Mouse (Mus musculus) spleen, adult 2 months (tissue): Measurements from ENCODE around the gene Doxl2. TPM values are rescaled to one million over a fixed set of nuclear protein-coding genes. Genes with fewer than 3 reads are reported as not detected.

Experiments
- DNase-seq, 2 experiments: peaks; one replicate each; pipeline versions ENCODE4 v3.0.0 to v3.0.0-alpha.2; 2012 to 2021; ENCODE audit warnings: low spot score in 2 of 2, low read depth in 1 of 2
- H3K27ac ChIP-seq: fragments of 200-500 bp; 2 replicates; pipeline ENCODE4 v1.5.1; 2012; ENCODE audit warnings: low read length, inconsistent platforms; ENCODE audit not compliant: insufficient read depth
- H3K27me3 ChIP-seq: fragments of 200-500 bp; 2 replicates; pipeline ENCODE4 v1.6.1; 2012; ENCODE audit warnings: mild to moderate bottlenecking, moderate library complexity, low read length, inconsistent platforms; ENCODE audit not compliant: control insufficient read depth, insufficient read depth
- H3K36me3 ChIP-seq: fragments of 200-500 bp; 2 replicates; pipeline ENCODE4 v1.6.1; 2012; ENCODE audit warnings: mild to moderate bottlenecking, low read length, inconsistent platforms; ENCODE audit not compliant: control insufficient read depth, insufficient read depth
- H3K4me1 ChIP-seq: fragments of 200-500 bp; 2 replicates; pipeline ENCODE4 v1.6.1; 2011; ENCODE audit warnings: inconsistent platforms; ENCODE audit not compliant: control insufficient read depth, insufficient read depth, insufficient read length
- H3K4me3 ChIP-seq: fragments of 200-500 bp; 2 replicates; pipeline ENCODE4 v1.5.1; 2011; ENCODE audit warnings: mild to moderate bottlenecking, inconsistent platforms; ENCODE audit not compliant: insufficient read depth, insufficient read length; ENCODE audit errors: extremely low read depth
- CTCF ChIP-seq: fragments of 200-500 bp; IDR thresholded peaks from 2 replicates; pipeline ENCODE4 v1.5.1; 2011; ENCODE audit warnings: mild to moderate bottlenecking, inconsistent platforms; ENCODE audit not compliant: insufficient read depth, insufficient read length, insufficient replicate concordance; ENCODE audit errors: extremely low read depth
- POLR2A ChIP-seq: fragments of 200-500 bp; IDR thresholded peaks from 2 replicates; pipeline ENCODE4 v1.6.1; 2011; ENCODE audit warnings: low read depth, low read length, inconsistent platforms
- WGBS: fragments of 180-500 bp; shearing (Covaris S2); methylation state at CpG from one replicate; pipeline ENCODE4 v1.1.7; 2018; 5-methylcytosine and 5-hydroxymethylcytosine counted together
- polyA plus RNA-seq: library from polyadenylated mRNA; depleted of rRNA; stranded (reverse); fragments of >200 nt; gene quantifications from 2 replicates; pipeline ENCODE4 v1.2.3, GENCODE M21; 2012; rRNA removed

Gene Doxl2
- polyA plus RNA-seq, 1 experiment = 0.02 TPM

DNA sequence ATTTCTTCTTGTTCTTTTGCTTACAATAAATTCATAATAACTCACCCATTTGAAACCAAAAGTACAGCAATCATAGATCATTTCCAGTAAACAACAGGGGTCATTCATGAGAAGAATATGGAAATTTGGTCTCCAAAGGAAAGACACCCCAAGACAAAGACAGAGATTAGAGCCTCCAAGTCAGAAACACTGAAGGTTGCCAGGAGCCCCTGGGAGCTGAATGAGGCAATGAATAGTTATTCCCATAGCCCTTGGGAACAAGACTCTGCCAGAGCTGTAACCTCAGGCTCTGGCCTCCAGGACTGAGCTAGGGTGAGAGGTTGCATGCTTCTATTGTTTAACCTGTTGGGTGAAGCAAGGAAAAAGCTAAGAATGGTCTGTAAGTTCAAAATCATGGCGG is 44.6 kb downstream of the Doxl2 start:
- DNase-seq = no peak
- Histone ChIP-seq H3K27ac (no peak overlapping the region), H3K4me3 (no peak overlapping the region), H3K27me3 (no peaks in the 10 kb centered on the region), H3K36me3 (no peaks in the 10 kb centered on the region), H3K4me1 (peaks cover 3% of the 10 kb centered on the region; the same call in 1 of the 2 replicates)
- WGBS = 93% methylated on average over 1 of the region's 1 CpGs
- TF ChIP-seq CTCF = no peak
- no peak for TF ChIP-seq POLR2A

DNA sequence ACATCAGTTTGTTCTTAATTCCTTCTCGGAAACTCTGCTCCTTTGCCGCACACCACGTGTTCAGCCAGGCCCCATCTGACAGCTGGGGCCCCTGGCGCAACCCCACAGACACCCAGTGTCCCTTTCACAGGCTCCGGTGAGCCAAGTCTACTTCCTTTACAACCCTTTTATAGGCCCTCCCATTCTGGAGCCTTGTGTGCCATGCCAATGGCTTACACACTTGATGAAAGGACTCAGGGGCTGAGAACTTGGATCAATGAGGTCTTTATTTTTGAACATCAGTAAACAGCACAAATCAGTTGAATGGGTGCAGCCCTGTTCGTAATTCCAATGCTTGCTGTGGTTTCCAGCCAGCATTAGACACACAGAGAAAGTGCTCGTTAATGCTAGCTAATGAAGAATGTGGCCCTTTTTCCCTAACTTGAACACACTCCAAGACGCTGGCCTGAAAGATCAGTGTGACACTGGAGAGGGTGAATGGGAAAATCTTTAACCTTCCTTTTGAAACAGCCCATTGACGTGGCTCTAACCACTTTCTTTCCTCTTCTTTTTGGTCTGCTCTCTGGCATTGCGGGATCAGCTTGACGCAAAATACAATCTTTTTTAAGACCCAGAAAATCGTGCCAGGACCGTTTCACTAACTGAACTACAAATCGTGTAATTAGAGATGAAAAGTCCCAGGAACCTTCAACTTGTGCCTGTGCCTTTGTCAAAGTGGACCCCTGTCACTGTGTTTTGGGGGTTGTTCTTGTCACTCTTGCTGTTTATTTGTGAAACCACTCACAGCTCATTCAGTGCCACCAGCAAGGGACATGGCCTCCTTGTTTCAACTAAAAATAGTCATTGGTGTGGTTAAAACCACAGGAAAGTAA is 46.6 kb downstream of the Doxl2 start:
- Histone ChIP-seq H3K27me3 (no peaks in the 10 kb centered on the region), H3K36me3 (no peaks in the 10 kb centered on the region), H3K4me3 (no peak overlapping the region), H3K4me1 (peaks cover 3% of the 10 kb centered on the region; the same call in 1 of the 2 replicates), H3K27ac (no peak overlapping the region)
- no peak for DNase-seq
- WGBS = 26% methylated on average over 14 of the region's 14 CpGs
- TF ChIP-seq POLR2A = no peak
- TF ChIP-seq CTCF = no peak

DNA sequence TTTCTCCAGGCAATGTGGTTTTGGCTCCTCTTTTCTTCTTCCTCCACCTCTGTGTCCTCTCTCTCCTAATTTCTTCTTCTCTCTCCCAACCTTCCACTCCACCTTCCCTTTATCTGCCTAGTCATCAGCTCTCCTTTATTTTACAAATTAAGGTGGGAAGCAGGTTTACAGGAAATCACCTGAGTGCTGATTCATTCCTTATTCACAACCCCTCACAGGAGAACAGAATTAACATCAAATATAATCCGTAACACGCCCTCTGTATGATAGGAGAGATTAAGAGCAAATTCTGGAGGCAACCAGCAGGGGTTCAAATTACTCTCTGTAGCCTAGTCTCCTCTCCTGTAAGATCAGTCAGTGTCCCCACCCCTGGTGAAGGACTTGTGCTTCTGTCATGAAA is 47.6 kb downstream of the Doxl2 start:
- WGBS = 78% methylated on average over 2 of the region's 2 CpGs
- Histone ChIP-seq H3K27ac (no peak overlapping the region), H3K4me3 (no peak overlapping the region), H3K4me1 (0 out of 2 replicates have a peak, but pooled peaks cover 3% of the 10 kb centered on the region), H3K36me3 (no peaks in the 10 kb centered on the region), H3K27me3 (no peaks in the 10 kb centered on the region)
- no peak for DNase-seq
- TF ChIP-seq CTCF = no peak
- no peak for TF ChIP-seq POLR2A

DNA sequence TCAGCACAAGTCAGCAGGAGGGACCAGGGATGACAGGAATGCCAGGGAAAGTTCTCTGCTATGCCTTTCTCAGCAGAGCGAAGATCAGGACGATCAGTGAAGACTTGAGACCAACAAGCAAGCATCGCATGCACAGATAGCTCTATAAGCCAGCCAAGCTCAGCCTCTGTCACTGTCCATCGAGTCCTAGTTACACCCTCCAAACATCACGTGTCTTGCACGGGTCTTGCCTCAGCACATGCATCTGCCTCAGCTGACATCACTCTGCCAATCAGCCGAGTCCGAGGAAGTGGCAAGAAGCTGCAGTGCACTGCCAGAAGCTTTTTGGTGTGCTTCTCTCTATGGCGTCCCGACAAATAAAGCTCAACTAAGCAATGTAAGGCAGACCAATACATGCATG is 48.6 kb downstream of the Doxl2 start:
- H3K36me3 ChIP-seq = no peaks in the 10 kb centered on the region
- WGBS = 77% methylated on average over 10 of the region's 10 CpGs
- H3K27ac ChIP-seq = no peak overlapping the region
- TF ChIP-seq POLR2A (no peak), CTCF (no peak)
- H3K4me1 ChIP-seq = 0 out of 2 replicates have a peak, but pooled peaks cover 3% of the 10 kb centered on the region
- H3K4me3 ChIP-seq = no peak overlapping the region
- DNase-seq = no peak
- no peaks in the 10 kb centered on the region for H3K27me3 ChIP-seq

DNA sequence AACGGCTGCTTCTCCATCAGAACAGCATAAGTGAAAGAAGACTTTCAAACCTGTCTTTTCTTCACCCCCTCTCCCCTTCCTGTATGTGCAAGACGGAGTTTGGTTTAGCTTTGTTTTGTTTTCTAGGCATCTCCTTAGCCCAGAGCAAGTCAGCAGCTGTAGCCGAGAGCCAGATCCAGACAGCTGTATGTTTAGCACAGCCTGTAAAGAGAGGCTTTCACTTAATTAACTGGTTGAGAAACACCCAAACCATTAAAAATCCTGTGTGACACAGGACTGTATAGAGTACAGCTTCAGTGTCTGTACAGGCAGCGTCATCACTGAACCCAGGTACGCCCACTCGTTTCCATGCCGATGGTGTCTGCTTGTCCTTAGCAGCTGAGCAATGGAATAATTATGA is 50.5 kb downstream of the Doxl2 start:
- H3K4me3 ChIP-seq = no peak overlapping the region
- H3K36me3 ChIP-seq = no peaks in the 10 kb centered on the region
- H3K27ac ChIP-seq = no peak overlapping the region
- 84% methylated on average over 7 of the region's 7 CpGs for WGBS
- H3K4me1 ChIP-seq = 0 out of 2 replicates have a peak, but pooled peaks cover 3% of the 10 kb centered on the region
- DNase-seq = no peak
- H3K27me3 ChIP-seq = no peaks in the 10 kb centered on the region
- TF ChIP-seq CTCF (no peak), POLR2A (no peak)

DNA sequence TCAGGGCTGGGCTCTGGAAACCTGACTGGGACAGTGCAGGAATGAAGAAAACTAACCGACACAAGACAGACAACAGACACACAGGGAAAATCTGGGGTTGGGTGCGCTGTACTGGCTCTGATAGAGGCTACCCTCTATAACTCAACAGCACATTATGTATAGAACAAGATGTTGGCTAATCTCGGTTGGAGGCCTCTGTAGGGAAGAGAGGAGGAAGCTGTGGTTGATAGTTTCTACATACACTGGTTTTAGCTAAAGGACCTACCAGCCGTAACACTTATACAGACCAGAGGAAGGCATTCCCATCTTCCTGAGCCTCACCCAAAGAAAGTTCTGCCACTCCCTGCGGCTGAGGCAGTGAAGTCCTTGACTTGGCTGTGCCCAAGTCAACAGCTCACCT is 51.7 kb downstream of the Doxl2 start:
- no peaks in the 10 kb centered on the region for H3K27me3 ChIP-seq
- no peaks in the 10 kb centered on the region for H3K36me3 ChIP-seq
- WGBS = 48% methylated on average over 5 of the region's 5 CpGs
- no peak overlapping the region for H3K4me3 ChIP-seq
- no peak for DNase-seq
- no peak overlapping the region for H3K27ac ChIP-seq
- H3K4me1 ChIP-seq = no peaks in the 10 kb centered on the region
- TF ChIP-seq CTCF = no peak
- no peak for TF ChIP-seq POLR2A

DNA sequence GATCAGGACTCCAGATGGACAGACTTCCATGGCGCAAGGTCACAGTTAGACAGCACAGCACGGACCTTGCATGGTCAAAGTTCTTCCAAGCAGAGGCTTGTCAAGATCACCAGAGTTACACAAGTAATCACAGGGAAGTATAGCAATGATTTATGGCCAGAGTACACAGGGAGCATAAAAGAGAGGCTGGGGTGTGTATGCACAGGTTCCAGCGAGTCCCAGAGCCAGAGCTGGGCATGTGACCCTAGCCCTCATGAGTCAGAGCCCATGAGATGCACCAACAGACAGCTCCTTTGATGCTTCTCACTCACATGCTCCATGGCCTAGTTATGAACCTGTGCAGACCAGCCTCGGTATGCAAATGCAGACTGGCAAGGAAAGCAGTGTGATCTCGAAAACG is 53.3 kb downstream of the Doxl2 start:
- H3K27ac ChIP-seq = no peak overlapping the region
- no peak for TF ChIP-seq CTCF
- no peak for TF ChIP-seq POLR2A
- WGBS = 86% methylated on average over 6 of the region's 6 CpGs
- no peaks in the 10 kb centered on the region for H3K4me1 ChIP-seq
- H3K36me3 ChIP-seq = no peaks in the 10 kb centered on the region
- H3K27me3 ChIP-seq = no peaks in the 10 kb centered on the region
- no peak for DNase-seq
- no peak overlapping the region for H3K4me3 ChIP-seq

Other genes with a start within 250 kb of the Doxl2 start
- gene Gimap1, start 235.9 kb upstream of the Doxl2 start, polyA plus RNA-seq = 94.4 and 103 TPM in 2 replicates
- 74.0 and 90.0 TPM in 2 replicates for gene Gimap5, start 228.8 kb upstream of the Doxl2 start, polyA plus RNA-seq
- gene Gimap3, start 204.1 kb upstream of the Doxl2 start, polyA plus RNA-seq = 140 and 150 TPM in 2 replicates
- 95.2 and 105 TPM in 2 replicates for gene Tmem176a, start 134.0 kb upstream of the Doxl2 start, polyA plus RNA-seq
- gene Tmem176b, start 133.5 kb upstream of the Doxl2 start, polyA plus RNA-seq = 199 TPM in 2 replicates
- gene Aoc1, start 102.1 kb upstream of the Doxl2 start, polyA plus RNA-seq = 0.77 and 1.1 TPM in 2 replicates
- not detected in 2 replicates for gene 1600015I10Rik, start 45.1 kb upstream of the Doxl2 start, polyA plus RNA-seq
- gene Svs1, start 11.9 kb downstream of the Doxl2 start, polyA plus RNA-seq = not detected in 2 replicates
- 1.3 and 3.8 TPM in 2 replicates for gene Gpnmb, start 61.6 kb downstream of the Doxl2 start, polyA plus RNA-seq
- 9.9 and 12.2 TPM in 2 replicates for gene Malsu1, start 98.8 kb downstream of the Doxl2 start, polyA plus RNA-seq
- 0.08 and 0.15 TPM in 2 replicates for gene Igf2bp3, start 240.0 kb downstream of the Doxl2 start, polyA plus RNA-seq